Mouse (Mus musculus) embryonic facial prominence, embryonic 15.5 days (tissue): Measurements from ENCODE around the gene Ppme1. TPM values are rescaled to one million over a fixed set of nuclear protein-coding genes. Genes with fewer than 3 reads are reported as not detected.

Experiments
- ATAC-seq: fragments of 200-750 bp; cut with Nextera tagmentation; 2 replicates; pipeline ENCODE4 v1.8.0; 2017; ENCODE audit warnings: low read depth, moderate TSS enrichment; ENCODE audit not compliant: insufficient number of reproducible peaks, low FRiP score, low TSS enrichment
- H3K27ac ChIP-seq: fragments of 300-500 bp; sonication (generic); replicated peaks from 2 replicates; pipeline ENCODE4 v1.5.1; 2015; ENCODE audit warnings: mild to moderate bottlenecking, inconsistent platforms
- H3K27me3 ChIP-seq: fragments of 300-500 bp; sonication (generic); 2 replicates; pipeline ENCODE4 v1.6.1; 2015; ENCODE audit warnings: inconsistent platforms
- H3K36me3 ChIP-seq: fragments of 300-500 bp; sonication (generic); 2 replicates; pipeline ENCODE4 v1.6.1; 2015; ENCODE audit warnings: mild to moderate bottlenecking, inconsistent platforms
- H3K4me1 ChIP-seq: fragments of 300-500 bp; sonication (generic); 2 replicates; pipeline ENCODE4 v1.6.1; 2015; ENCODE audit warnings: inconsistent platforms
- H3K4me2 ChIP-seq: fragments of 300-500 bp; sonication (generic); replicated peaks from 2 replicates; pipeline ENCODE4 v1.6.1; 2015; ENCODE audit warnings: mild to moderate bottlenecking, inconsistent platforms
- H3K4me3 ChIP-seq: fragments of 300-500 bp; sonication (generic); replicated peaks from 2 replicates; pipeline ENCODE4 v1.5.1; 2015; ENCODE audit warnings: mild to moderate bottlenecking, inconsistent platforms
- H3K9ac ChIP-seq: fragments of 300-500 bp; sonication (generic); 2 replicates; pipeline ENCODE4 v1.6.1; 2015; ENCODE audit warnings: inconsistent platforms
- H3K9me3 ChIP-seq: fragments of 300-500 bp; sonication (generic); replicated peaks from 2 replicates; pipeline ENCODE4 v1.6.1; 2016; ENCODE audit warnings: inconsistent platforms
- WGBS: fragments of 180-500 bp; shearing (Covaris S2); methylation state at CpG from one replicate; pipeline ENCODE4 v1.1.7; 2015; 5-methylcytosine and 5-hydroxymethylcytosine counted together
- polyA plus RNA-seq: library from polyadenylated mRNA; unstranded; fragments of >200 nt; fragmentation: Nextera tagmentation; extraction: Ambion mirVana; gene quantifications from 2 replicates; pipeline ENCODE4 v1.2.1, GENCODE M21; 2015

Ppme1 gene
- polyA plus RNA-seq, 1 experiment from 2014 or later, result 59.7 TPM

GRCm38 (mm10) chr7:100298861-100299510 is 73.1 kb downstream of the Ppme1 start:
- no peak overlapping the region for H3K9ac ChIP-seq
- no peak for ATAC-seq
- no peaks in the 10 kb centered on the region for H3K9me3 ChIP-seq
- 0 out of 2 replicates have a peak, but pooled peaks cover 4% of the 10 kb centered on the region for H3K4me1 ChIP-seq
- no peaks in the 10 kb centered on the region for H3K27me3 ChIP-seq
- 57% methylated on average over 14 of the region's 14 CpGs for WGBS
- no peak overlapping the region for H3K27ac ChIP-seq
- no peak overlapping the region for H3K4me2 ChIP-seq
- no peak overlapping the region for H3K4me3 ChIP-seq
- no peaks in the 10 kb centered on the region for H3K36me3 ChIP-seq

GRCm38 (mm10) chr7:100296699-100297098 is 75.4 kb downstream of the Ppme1 start:
- H3K4me2 ChIP-seq, result no peak overlapping the region
- ATAC-seq, result no peak
- 57% methylated on average over 6 of the region's 6 CpGs for WGBS
- H3K36me3 ChIP-seq, result peaks cover 4% of the 10 kb centered on the region; the same call in 1 of the 2 replicates
- no peak overlapping the region for H3K27ac ChIP-seq
- H3K9ac ChIP-seq, result no peak overlapping the region
- no peak overlapping the region for H3K4me3 ChIP-seq
- H3K27me3 ChIP-seq, result no peaks in the 10 kb centered on the region
- no peaks in the 10 kb centered on the region for H3K9me3 ChIP-seq
- 0 out of 2 replicates have a peak, but pooled peaks cover 4% of the 10 kb centered on the region for H3K4me1 ChIP-seq

DNA sequence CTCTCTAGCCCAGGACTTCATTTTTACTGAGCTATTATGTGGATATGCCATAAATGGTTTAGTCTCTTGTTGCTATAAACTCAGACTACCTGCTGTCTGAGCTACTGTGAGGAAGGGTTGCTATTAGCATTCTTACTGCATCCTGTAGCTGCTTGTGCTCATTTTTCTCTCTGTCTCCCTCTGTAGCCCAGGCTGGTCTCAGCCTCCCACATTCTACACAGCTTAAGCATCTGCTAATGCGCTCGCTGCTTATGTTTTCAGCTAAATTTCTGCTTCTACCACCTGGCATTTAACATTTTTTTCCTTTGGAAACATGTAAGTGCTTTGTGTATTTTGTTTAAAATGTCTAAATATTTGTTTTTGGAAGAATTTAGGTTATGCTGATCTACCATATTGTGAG is 76.4 kb downstream of the Ppme1 start:
- H3K36me3 ChIP-seq, result peaks cover 4% of the 10 kb centered on the region; the same call in 1 of the 2 replicates
- ATAC-seq, result no peak
- 83% methylated on average over 2 of the region's 2 CpGs for WGBS

DNA sequence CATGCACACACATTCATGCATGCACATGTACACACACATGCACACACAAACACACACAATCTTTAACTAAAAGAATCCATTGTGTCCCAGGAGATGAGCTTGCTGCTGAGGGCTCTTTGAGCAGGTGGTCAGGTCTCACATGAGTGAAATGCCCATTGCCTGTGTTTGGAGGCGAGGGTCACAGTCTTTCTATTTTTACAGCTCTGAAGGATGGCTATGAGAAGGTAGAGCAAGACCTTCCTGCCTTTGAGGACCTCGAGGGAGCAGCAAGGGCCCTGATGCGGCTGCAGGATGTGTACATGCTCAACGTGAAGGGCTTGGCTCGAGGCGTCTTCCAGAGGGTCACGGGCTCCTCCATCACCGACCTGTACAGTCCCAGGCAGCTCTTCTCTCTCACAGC is 78.6 kb downstream of the Ppme1 start:
- WGBS, result 86% methylated on average over 8 of the region's 8 CpGs
- H3K27ac ChIP-seq, result no peak overlapping the region
- H3K4me3 ChIP-seq, result no peak overlapping the region
- ATAC-seq, result no peak
- H3K4me1 ChIP-seq, result peaks cover 13% of the 10 kb centered on the region
- H3K9me3 ChIP-seq, result no peaks in the 10 kb centered on the region
- peaks cover 4% of the 10 kb centered on the region; the same call in 1 of the 2 replicates for H3K36me3 ChIP-seq
- H3K27me3 ChIP-seq, result no peaks in the 10 kb centered on the region
- H3K9ac ChIP-seq, result no peak overlapping the region
- H3K4me2 ChIP-seq, result no peak overlapping the region

More for the DNA sequence above, 76.4 kb downstream of the Ppme1 start:
- no peaks in the 10 kb centered on the region for H3K9me3 ChIP-seq
- no peak overlapping the region for H3K4me2 ChIP-seq
- H3K9ac ChIP-seq, result no peak overlapping the region
- 0 out of 2 replicates have a peak, but pooled peaks cover 4% of the 10 kb centered on the region for H3K4me1 ChIP-seq
- no peak overlapping the region for H3K4me3 ChIP-seq
- no peak overlapping the region for H3K27ac ChIP-seq
- no peaks in the 10 kb centered on the region for H3K27me3 ChIP-seq

- Histone ChIP-seq H3K4me1 (peaks cover 38% of the 10 kb centered on the region), H3K9me3 (no peaks in the 10 kb centered on the region), H3K4me3 (peak overlapping the region; percentile 27), H3K36me3 (peaks cover 3% of the 10 kb centered on the region; the same call in 1 of the 2 replicates), H3K9ac (no peak overlapping the region), H3K4me2 (peak overlapping the region; percentile 50), H3K27me3 (no peaks in the 10 kb centered on the region; the same call in 1 of the 2 replicates), H3K27ac (peak overlapping the region; percentile 97)
- peak; percentile 86 for ATAC-seq
- WGBS, result 16% methylated on average over 11 of the region's 11 CpGs
Measured at GRCm38 (mm10) chr7:100288622-100289021, 83.5 kb downstream of the Ppme1 start.

- Histone ChIP-seq H3K4me1 (peaks cover 38% of the 10 kb centered on the region), H3K4me2 (peak overlapping the region; percentile 50), H3K36me3 (no peaks in the 10 kb centered on the region), H3K9me3 (no peaks in the 10 kb centered on the region), H3K9ac (no peak overlapping the region), H3K27ac (peak overlapping the region; percentile 97), H3K4me3 (peak overlapping the region; percentile 27), H3K27me3 (no peaks in the 10 kb centered on the region; the same call in 1 of the 2 replicates)
- WGBS, result 5% methylated on average over 7 of the region's 7 CpGs
- peak; percentile 91 for ATAC-seq
Measured at GRCm38 (mm10) chr7:100287748-100288578, 84.1 kb downstream of the Ppme1 start.

- Histone ChIP-seq H3K4me3 (peak within 1 kb of the TSS; percentile 56), H3K27me3 (no peaks in the 10 kb centered on the region; the same call in 1 of the 2 replicates), H3K9ac (peak within 1 kb of the TSS; percentile 71), H3K36me3 (no peaks in the 10 kb centered on the region), H3K4me2 (peak within 1 kb of the TSS; percentile 92), H3K9me3 (no peaks in the 10 kb centered on the region), H3K27ac (peak within 1 kb of the TSS; percentile 97), H3K4me1 (peaks cover 38% of the 10 kb centered on the region)
- under 1% methylated on average over 48 of the region's 53 CpGs for WGBS
- peak; percentile 37; the same call in 1 of the 2 replicates for ATAC-seq
Measured at GRCm38 (mm10) chr7:100285383-100285782, 86.7 kb downstream of the Ppme1 start, which contains the start of gene P4ha3. Gene P4ha3 (plus strand): TSS chr7:100285520.

- Histone ChIP-seq H3K27me3 (no peaks in the 10 kb centered on the region; the same call in 1 of the 2 replicates), H3K4me1 (peaks cover 22% of the 10 kb centered on the region), H3K36me3 (no peaks in the 10 kb centered on the region), H3K9me3 (no peaks in the 10 kb centered on the region), H3K27ac (no peak overlapping the region), H3K4me3 (no peak overlapping the region), H3K9ac (no peak overlapping the region), H3K4me2 (no peak overlapping the region)
- ATAC-seq, result no peak
- 29% methylated on average over 3 of the region's 3 CpGs for WGBS
Measured at GRCm38 (mm10) chr7:100283298-100283697, 88.8 kb downstream of the Ppme1 start.

DNA sequence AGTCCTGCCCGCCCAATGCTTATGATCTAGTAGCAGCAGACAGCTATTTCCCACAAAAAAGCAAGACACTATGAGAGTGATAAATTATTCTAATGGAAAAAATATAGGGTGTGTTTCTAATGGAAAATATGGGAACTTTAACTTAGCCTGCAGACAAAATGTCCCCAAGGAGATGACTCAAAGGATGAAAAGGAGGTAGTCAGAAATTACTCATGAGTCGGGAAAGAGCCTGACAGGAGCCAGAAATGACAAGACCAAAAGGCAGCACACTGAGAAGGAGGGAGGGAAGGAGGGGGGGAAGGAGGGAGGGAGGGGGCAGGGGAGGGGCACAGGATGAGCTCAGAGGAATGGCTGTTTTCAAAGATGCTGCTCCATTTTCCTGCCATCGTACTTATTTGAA is 90.5 kb downstream of the Ppme1 start:
- Histone ChIP-seq H3K4me1 (peaks cover 9% of the 10 kb centered on the region), H3K4me3 (no peak overlapping the region), H3K36me3 (no peaks in the 10 kb centered on the region), H3K4me2 (no peak overlapping the region), H3K27ac (no peak overlapping the region), H3K9ac (no peak overlapping the region), H3K9me3 (no peaks in the 10 kb centered on the region), H3K27me3 (no peaks in the 10 kb centered on the region; the same call in 1 of the 2 replicates)
- WGBS, result 36% methylated on average over 3 of the region's 3 CpGs
- ATAC-seq, result no peak

DNA sequence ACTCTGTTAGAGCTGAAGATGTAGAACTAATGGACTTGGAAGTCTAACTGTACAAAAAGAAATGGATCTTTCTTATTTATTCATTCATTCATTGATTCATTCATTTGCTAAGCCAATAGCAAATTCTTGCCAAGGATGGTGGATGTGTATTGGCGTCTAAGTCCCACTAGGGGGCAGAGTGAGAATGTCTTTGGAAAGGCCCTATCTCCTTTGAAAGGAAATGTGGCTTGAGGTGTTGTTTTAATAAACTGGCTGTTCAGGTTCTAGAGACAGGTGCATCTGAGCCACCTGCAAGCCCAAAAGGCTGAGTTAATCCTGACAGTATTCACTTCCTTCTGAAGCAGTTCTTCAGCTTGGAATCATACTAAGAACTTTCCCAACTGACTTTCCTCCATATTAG is 92.3 kb downstream of the Ppme1 start:
- no peak for ATAC-seq
- Histone ChIP-seq H3K4me3 (no peak overlapping the region), H3K9ac (no peak overlapping the region), H3K4me1 (peaks cover 2% of the 10 kb centered on the region; the same call in 1 of the 2 replicates), H3K4me2 (no peak overlapping the region), H3K9me3 (no peaks in the 10 kb centered on the region), H3K27me3 (no peaks in the 10 kb centered on the region), H3K36me3 (no peaks in the 10 kb centered on the region), H3K27ac (no peak overlapping the region)
- WGBS, result 0% methylated on average over 1 of the region's 1 CpGs
